Mouse (Mus musculus) c-Kit-positive CD71-positive TER-119-negative erythroid progenitor cells, embryonic 14.5 days (primary cell): Measurements from ENCODE around the gene Gm20696.
A peak's percentile ranks its signal among the peaks of the same experiment; 100 is the strongest.

Source experiments
- DNase-seq: peaks from one replicate; pipeline ENCODE4 v3.0.0-alpha.2; 2013; ENCODE audit warnings: low read depth

Gene Gm20696

DNA sequence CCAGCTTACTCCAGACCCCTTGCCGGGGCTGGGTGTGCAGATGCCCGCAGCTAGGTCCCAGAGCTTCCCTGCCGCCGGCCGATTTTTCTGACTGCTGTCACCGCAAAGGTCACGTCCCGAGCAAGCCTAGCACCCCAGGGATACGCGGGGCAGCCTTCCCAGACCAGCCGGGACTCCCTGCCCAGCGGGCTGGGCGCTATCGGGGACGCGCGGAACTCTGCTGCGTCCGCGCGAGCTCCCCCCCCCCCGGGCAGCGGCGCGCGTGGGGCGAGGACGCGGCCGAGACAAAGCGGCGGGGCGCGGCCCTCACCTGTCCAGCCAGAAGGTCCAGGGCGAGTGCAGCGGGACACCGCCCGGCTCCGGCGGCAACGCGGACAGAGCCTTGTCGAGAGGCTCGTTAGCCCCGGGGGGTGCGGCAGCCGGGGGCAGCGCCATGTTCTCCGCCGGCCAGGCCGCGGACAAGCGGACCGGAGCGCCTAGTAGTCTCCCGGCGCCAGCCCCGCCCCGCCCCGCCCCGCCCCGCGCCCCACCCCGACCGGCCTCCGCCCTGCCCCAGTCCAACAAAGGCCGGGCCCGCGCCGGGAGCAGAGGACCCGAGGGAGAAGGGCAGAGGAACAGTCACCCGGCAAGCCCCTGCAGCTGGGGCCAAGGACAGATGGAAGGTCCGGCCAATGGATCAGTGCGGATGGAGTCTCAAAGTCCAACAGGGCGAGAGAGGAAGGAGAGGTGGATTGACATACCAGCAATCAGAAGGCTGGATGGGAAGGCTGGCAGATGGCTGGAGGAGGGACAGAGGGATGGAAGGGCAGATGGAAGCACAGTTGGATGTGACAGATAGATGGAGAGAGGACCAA is at the start of gene Gm20696, which contains the start of gene Eif4e3:
TSS of gene Gm20696 (minus strand) at position 480 of the 854 bp plus-strand sequence.
TSS of gene Eif4e3 (minus strand) at position 454 of the 854 bp plus-strand sequence.
- DNase-seq: no peak

DNA sequence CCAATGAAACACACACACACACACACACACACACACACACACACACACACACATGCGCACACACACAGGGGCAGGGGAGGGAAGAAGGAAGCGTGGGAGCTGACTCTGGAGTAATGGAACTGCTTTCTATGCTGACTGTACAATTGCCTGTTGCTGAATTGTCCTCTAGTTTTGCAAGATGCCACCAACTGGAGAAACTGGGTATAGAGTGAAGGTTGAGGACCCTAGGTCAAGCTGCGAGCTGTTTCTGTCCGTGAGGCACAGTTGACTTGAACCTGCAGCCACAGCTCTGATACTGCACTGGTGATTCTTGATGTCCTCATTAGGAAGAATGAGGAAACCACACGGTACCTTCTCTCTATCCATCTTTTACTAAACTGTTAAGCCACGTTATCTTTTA is 49.3 kb upstream of the Gm20696 start:
- DNase-seq: no peak

DNA sequence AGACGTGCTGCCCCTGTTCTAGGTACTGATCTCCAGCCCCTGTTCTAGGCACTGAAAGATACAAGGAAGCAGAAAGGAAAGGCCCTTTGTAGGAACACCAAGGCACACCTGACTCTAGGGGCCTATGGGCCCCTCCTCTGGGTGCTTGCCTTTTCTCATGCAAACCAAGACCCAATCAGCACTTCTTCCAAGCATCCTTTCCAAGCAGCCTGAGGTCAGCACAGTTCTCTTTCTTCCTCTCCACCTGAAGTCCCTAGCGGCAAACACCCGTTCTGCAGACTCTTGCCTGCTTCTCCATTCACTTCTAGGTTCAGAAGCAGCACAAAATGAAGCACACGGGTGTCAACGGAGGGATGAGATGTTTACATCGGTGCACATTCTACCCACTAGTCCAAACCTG is 48.6 kb upstream of the Gm20696 start:
- no peak for DNase-seq

DNA sequence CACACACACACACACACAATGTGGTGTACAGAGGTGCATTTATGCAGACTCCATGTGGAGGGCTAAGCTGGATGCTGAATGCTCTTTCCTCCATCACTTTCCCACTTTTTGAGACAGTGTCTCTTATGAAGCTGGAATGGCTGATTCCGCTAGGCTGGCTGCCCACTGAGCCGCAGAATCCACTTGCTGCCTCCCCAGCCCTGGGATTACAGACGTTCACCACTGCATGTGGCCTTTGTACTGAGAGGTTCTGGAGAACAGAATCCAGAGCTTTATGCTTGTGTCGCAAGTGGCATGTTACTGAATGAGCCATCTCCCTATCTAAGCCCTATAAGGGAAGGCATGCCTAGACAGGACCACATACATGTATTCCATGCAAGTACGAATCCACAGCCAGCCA is 46.7 kb upstream of the Gm20696 start:
- DNase-seq: no peak

DNA sequence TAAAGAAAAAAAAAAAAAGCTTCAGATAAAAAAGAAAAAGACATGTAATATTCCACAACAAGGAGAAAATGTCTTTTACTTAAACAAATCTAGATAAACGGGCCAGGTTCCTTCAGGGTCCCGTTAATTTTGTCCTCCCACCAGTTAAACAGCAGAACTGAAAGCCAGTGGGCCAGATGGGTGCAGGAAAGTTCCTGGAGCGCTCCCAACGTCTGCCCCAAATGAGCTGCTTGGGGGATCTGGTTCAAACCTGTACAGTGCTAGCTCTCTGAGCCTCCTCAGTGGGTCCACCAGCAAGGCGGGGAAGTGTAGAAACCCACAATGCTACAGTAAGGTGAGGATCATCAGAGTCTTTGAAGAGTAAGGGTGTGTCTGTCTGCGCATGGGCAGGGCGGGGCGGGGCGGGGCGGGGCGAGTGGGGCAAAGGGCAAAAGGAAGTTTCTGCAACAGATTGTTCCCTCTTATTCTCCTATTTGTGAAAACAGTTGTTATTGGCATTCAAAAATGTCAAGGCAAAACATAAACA is 45.0 kb upstream of the Gm20696 start:
- no peak for DNase-seq

DNA sequence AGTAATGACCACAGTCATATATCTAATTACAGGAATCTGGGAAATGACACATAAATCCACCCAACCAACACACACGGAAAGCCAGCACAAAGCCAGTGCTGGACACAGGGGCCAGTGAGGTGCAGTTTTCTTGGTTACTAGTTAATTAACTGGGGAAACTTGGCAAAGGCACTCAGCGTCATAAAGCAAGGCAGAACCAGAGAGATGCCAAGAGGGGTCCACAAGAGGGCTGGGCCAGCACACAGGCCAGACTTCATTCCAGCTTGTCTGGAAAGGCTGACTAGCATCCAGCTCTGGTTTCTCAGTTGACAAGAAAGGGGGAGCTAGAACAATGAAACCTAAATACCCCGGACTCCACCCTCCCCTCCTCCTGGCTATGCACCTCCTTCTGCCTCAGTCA is 33.9 kb upstream of the Gm20696 start:
- no peak for DNase-seq

DNA sequence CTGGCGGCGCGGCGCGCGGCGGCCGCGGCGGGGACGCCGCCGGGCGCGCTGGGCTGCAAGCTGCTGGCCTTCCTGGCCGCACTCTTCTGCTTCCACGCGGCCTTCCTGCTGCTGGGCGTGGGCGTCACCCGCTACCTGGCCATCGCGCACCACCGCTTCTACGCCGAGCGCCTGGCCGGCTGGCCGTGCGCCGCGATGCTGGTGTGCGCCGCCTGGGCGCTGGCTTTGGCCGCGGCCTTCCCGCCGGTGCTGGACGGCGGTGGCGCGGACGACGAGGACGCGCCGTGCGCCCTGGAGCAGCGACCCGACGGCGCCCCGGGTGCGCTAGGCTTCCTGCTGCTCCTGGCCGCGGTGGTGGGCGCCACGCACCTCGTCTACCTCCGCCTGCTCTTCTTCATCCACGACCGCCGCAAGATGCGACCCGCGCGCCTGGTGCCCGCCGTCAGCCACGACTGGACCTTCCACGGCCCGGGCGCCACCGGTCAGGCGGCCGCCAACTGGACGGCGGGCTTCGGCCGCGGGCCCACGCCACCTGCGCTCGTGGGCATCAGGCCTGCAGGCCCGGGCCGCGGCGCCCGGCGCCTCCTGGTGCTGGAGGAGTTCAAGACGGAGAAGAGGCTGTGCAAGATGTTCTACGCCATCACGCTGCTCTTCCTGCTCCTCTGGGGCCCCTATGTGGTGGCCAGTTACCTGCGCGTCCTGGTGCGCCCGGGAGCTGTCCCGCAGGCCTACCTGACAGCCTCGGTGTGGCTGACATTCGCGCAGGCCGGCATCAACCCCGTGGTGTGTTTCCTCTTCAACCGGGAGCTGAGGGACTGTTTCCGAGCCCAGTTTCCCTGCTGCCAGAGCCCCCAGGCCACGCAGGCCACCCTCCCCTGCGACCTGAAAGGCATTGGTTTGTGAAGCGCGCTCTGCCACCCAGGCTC is 26.6 kb upstream of the Gm20696 start:
- DNase-seq: no peak

DNA sequence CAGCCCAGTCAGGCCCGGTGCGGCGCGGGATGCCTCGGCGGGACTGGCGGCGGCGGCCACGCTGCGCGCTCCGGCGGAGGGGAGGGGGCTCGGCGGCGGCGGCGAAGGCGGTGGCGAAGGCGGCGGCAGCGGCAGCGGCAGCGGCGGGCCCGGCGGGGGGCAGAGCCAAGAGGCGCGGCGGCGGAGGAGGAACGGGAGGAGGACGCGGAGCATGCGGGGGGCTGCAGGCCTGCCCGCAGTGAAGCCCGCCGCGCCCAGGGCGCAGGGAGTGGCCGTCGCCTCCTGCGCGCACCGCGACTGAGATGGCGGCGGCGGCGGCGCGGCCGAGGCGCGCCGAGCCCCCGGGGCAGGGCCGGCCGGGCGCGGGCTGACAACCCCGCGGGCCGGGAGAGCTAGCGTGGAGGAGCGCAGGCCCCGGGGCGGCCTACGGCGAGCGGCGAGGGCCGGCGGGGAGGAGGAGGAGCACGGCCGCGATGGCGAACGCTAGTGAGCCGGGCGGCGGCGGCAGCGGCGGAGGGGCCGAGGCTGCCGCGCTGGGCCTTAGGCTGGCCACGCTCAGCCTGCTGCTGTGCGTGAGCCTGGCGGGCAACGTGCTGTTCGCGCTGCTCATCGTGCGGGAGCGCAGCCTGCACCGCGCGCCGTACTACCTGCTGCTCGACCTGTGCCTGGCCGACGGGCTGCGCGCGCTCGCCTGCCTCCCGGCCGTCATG is 25.8 kb upstream of the Gm20696 start, which contains the start of gene Gpr27:
TSS of gene Gpr27 (plus strand) at position 474 of the 710 bp plus-strand sequence.
- DNase-seq: no peak

DNA sequence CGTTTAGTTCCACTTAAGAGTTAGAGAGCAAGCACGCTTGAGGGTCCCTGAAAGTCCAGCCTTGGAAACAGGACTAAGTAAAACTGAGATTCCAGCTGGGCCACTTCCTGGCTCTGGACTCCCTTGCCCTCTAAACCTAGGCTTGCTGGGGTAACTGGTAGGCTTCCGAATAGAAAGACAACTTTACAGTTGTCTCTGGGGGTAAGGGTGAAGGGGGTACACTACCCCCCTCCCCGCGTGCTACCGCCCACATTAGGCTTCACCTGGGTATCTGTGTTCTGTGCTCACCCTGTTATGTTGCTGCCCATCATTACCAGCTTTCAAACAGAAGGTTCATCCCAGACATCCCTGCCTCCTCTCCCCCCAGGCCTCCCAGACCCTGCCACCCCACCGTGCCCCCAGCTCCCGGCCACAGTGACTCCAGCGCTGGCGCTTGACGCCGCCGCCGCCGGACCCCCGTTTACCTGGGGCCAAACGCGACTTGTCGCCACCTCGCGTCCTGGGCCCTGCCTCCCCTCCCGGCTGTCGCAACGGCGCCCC is 25.1 kb upstream of the Gm20696 start:
- no peak for DNase-seq

DNA sequence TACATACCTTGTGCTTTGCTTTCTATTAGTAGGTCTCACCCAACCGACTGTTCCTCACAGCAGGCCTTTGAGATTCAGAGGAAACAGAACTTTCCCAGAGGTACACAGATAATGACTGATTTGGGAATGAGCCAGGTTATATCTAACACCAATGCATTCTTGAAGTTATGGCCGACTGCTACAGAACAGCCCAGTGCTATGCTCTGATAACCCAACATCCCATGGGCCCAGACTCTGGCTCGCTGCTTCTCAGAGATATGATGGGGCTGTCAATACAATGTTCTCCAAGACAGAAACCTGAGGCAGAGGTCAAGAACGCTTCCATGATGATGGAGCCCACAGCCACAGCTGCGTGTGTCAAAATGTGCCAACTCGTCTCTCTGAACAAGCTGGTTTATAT is 21.9 kb upstream of the Gm20696 start:
- DNase-seq: no peak

DNA sequence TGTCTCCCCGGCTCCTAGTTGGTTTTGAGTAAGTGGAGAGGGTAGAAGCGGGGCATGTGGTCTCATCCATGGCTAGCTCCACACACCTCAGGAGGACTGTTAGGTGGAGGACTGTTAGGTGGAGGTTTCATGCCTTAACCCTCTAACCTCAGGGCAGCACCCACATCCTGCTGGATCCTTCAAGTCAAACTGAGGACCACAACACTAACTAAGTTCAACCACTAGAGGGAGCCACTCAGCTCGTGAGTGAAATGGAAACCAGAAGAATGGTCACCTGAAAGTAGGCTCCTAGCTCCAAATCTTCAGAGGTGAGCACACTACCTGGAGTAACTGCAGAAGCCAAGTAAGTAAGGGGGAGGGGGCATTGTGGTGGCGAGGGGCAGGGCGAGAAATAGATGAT is 18.3 kb upstream of the Gm20696 start:
- peak; percentile 19 for DNase-seq

DNA sequence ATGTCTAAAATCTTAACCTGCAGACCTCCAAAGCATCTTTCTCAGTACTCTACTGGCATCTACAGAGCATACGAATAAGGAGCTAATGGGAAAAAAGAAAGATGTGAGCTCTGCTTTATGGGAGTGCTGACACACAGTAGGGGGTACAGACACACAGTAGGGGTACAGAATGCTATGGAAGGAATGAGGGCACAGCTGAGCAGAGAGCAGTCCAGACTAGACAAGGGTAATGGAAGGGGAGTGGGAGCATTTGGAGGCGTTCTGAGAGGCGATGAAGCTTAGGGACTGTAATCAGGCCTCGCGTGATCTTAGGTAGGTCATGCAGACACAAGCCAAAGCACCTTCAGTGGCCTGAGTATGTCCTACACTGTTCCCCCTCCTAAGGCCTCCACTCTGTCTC is 17.4 kb upstream of the Gm20696 start:
- no peak for DNase-seq

DNA sequence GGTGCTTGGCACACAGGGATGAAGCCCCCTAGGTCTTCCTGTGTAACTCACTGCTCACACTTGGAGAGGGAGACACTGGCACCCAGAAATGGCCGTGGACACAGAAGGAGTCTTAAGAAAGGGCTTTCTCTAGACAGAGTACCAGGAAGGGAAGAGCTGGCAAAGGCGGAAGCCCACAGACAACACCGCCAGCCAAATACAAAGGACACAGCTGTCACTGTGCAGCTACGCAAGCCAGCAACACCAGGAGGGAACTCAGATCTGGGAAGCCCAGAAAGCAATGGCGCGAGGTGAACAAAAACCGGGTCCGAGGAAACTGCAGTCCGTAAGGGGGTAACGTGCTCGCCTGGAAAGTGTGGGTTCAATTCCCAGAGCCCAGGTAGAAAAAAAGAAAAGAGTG is 11.5 kb upstream of the Gm20696 start:
- no peak for DNase-seq

DNA sequence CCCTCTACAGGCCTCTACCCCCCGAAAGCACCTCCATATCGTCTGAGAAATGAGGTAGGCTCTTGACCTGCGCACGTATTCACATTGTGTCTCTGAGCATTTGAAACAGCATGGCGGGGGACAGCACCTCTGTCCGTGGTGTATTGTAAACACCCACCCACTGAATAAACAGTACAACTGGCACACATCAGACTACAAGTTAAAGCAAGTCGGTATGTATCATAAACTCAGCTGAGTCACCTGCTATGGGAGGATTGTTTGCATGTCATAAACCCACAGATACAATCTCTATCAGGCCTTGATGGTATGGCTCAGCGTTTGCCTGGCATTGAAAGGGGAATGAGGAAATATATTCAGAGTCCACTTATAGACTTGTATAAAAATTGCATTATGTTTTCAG is 10.7 kb upstream of the Gm20696 start:
- DNase-seq: no peak

DNA sequence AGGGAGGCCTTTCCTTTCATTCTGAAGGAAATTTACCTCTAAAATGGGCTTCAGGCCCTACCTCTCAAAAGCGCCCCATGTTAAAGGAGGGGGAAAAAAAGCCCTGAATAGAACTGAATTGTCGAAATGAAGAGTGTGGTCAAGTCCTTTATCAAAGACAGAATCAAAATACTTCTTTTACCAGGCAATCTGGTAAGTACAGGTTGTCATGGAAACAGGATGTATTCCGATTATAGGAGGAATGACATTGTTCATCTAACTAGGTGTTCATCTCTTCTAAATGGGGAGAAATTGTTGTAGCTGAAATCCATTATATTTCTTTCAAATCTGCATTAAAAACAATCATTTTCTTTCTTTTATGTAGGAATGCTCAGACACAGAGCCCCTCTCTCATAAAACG is 7.9 kb upstream of the Gm20696 start:
- no peak for DNase-seq

DNA sequence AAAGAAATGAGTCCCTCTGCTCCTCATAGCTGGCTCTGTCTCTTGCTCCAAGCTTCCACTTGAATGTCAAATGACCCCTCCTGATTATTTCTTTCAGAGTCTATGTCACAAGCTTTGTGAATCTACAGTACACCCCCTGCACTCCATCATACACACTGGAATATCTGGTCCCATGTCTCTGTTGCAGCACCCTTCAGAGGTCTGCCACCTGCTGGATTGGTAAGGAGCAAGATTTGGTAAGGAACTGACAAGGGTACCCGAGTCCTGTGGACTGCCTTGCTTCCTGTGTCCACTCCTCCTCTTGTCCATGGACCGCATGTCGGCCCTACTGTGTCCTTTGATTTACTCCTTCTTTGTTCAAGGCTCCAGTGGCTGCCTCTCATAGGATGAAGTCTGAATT is 5.2 kb upstream of the Gm20696 start:
- no peak for DNase-seq

DNA sequence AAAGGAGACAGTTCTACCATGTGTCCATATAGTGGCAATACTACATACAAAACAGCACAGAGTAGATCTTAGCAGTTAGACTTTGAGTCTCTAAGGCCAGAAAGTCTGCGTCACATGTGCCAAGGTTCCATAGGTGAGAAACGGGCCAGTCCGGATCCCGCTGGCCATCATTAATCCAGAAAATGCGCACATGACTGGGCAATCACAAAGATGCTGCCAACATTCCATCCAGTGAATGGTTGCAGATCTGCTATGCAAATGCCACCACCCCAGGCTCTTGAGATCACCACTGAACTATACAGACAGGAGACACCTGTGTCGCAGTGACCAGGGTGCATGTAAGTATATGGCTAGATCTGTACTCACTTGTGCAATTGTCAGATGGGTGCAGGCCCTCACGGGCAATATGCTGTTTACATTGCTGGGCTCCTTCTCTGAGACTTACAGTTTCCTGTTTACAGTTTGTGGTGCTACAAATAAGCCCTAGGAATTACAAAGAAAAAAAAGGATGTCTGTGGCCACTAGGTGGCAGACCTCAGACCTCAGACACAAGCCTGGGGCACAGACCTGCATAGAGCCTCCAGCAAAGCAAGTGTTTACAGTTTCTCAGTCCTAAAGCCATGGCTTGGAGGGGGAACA is 4.0 kb upstream of the Gm20696 start:
- DNase-seq: no peak

DNA sequence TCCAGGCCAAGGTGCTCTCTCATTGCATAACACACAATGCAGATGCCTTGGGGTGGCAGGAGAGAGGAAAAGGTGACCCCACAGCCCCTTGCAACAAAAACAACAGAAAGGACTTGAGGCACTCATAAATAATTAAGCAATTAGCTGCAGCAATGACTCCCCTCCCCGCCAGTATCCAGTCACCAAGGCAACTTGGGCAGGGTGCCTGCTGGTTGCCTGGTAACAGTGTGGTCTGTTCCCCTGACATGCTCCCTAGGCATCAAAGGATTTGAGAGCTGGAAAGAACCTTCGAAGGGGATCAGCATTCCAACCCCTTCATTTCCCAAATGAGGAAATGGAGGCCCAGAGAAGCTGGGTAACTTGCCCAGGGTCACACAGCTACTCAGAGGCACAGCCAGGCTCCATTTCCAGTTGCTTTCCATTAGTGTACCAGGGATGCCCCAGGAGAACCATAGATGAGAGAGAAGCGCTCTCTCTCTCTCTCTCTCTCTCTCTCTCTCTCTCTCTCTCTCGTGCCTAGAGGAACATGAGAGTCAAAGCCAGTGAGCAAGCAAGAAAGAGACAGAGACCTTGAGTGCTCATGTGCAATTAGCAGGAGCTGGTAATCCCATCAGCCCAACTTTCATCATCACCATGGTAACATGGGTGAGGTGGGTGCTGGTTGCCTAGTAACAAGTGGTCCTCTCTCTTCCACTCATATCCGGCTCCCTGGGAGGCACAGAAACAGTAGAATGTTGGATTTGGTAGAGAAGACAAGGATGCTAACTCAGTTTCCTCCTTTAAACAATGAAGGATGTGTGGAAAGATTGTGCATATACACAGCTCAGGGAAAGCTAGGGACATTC is 3.1 kb upstream of the Gm20696 start:
- DNase-seq: no peak

DNA sequence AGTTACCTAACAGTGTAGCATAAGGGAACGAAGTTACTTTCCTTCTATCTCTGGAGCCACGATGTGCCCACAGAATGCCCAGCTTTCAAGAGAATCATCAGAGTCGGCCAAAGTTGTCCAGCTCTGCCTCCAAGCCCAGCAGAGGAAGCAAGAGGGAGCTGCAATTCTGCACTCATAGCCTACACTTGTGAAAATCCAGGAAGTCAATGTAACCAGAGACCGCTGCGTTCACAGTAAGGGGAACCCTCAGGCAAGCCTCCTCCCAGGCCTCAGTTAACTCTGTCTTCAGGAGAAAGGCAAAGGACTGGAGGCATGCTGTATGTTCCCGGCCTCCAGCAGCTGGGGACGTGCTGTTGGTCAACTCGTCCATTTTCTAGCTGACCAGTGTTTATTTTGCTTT is 693 bp upstream of the Gm20696 start:
- no peak for DNase-seq
